Mouse (Mus musculus): ENCODE results near the gene Angel2. TPM values are rescaled to one million over a fixed set of nuclear protein-coding genes. Genes with fewer than 3 reads are reported as not detected.
A peak's percentile ranks its signal among the peaks of the same experiment; 100 is the strongest.

The Angel2 gene
- polyA plus RNA-seq, 1 experiment from 2014 or later = 51.1 TPM

DNA sequence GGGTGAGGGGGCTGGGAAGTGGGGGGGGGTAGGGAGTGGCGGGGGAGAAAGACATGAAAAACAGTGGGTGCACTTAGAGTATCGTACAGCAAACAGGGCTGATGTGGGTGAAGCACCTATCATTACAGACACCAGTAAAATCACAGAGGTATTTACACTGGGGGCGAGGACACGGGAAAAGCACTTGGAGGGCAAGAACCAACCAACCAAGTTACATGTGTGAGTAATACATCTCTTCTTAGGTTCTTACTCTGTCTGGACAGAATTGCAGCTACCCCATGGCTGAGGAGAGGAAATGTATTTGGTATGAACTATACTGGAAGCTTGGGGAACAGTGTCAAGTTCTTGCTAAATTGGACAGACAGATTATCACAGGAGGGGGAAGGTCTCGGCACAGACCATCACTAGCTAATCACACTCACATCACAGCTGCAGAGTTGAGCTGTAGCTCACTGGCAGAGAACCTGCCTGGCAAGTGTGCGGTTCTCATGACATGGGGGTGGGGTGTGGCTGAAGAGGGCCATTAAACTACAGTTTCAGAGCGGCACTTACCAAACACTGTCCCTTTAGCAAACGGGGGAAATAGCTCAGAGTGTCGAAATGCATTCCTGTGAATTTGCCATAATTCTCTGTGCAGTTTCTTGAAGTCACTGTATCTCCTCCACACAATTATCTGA is 25.9 kb upstream of the Angel2 start:
- no peaks in the 10 kb centered on the region for H3K27me3 ChIP-seq (ENCODE audit: control insufficient read depth, insufficient read depth, low read length)
- H3K4me1 ChIP-seq (ENCODE audit: control insufficient read depth, insufficient read depth, low read length) = no peaks in the 10 kb centered on the region
- H3K4me2 ChIP-seq (replicated peaks; ENCODE audit: low read depth, low read length) = no peak overlapping the region
- no peak overlapping the region for H3K27ac ChIP-seq (ENCODE audit: low read depth, low read length)
- H3K36me3 ChIP-seq (ENCODE audit: control insufficient read depth, insufficient read depth, low read length) = peaks cover 12% of the 10 kb centered on the region; the same call in 1 of the 2 replicates
- no peak overlapping the region for H3K4me3 ChIP-seq (ENCODE audit: low read length)
- H3K9ac ChIP-seq (ENCODE audit: low read depth, low read length) = no peak overlapping the region
- no peak for ATAC-seq (ENCODE audit: low FRiP score, low TSS enrichment)
- no peaks in the 10 kb centered on the region for H3K9me3 ChIP-seq (ENCODE audit: control insufficient read depth, low read length)
- 63% methylated on average over 9 of the region's 9 CpGs for WGBS

- 75% methylated on average over 2 of the region's 2 CpGs for WGBS
- no peak overlapping the region for H3K27ac ChIP-seq (ENCODE audit: low read depth, low read length)
- no peak overlapping the region for H3K4me2 ChIP-seq (replicated peaks; ENCODE audit: low read depth, low read length)
- H3K36me3 ChIP-seq (ENCODE audit: control insufficient read depth, insufficient read depth, low read length) = peaks cover 19% of the 10 kb centered on the region; the same call in 1 of the 2 replicates
- no peak overlapping the region for H3K4me3 ChIP-seq (ENCODE audit: low read length)
- H3K9ac ChIP-seq (ENCODE audit: low read depth, low read length) = no peak overlapping the region
- no peak for ATAC-seq (ENCODE audit: low FRiP score, low TSS enrichment)
- no peaks in the 10 kb centered on the region for H3K4me1 ChIP-seq (ENCODE audit: control insufficient read depth, insufficient read depth, low read length)
- no peaks in the 10 kb centered on the region for H3K9me3 ChIP-seq (ENCODE audit: control insufficient read depth, low read length)
- H3K27me3 ChIP-seq (ENCODE audit: control insufficient read depth, insufficient read depth, low read length) = no peaks in the 10 kb centered on the region
These were observed 23.8 kb upstream of the Angel2 start for GRCm38 (mm10) chr1:190901082-190901481.

GRCm38 (mm10) chr1:190904136-190904535 is 20.8 kb upstream of the Angel2 start:
- H3K36me3 ChIP-seq (ENCODE audit: control insufficient read depth, insufficient read depth, low read length) = peaks cover 11% of the 10 kb centered on the region; the same call in 1 of the 2 replicates
- H3K4me3 ChIP-seq (ENCODE audit: low read length) = no peak overlapping the region
- no peak for ATAC-seq (ENCODE audit: low FRiP score, low TSS enrichment)
- WGBS = 92% methylated on average over 3 of the region's 3 CpGs
- no peak overlapping the region for H3K9ac ChIP-seq (ENCODE audit: low read depth, low read length)
- H3K4me1 ChIP-seq (ENCODE audit: control insufficient read depth, insufficient read depth, low read length) = no peaks in the 10 kb centered on the region
- H3K27me3 ChIP-seq (ENCODE audit: control insufficient read depth, insufficient read depth, low read length) = no peaks in the 10 kb centered on the region
- H3K9me3 ChIP-seq (ENCODE audit: control insufficient read depth, low read length) = no peaks in the 10 kb centered on the region
- no peak overlapping the region for H3K4me2 ChIP-seq (replicated peaks; ENCODE audit: low read depth, low read length)
- H3K27ac ChIP-seq (ENCODE audit: low read depth, low read length) = no peak overlapping the region

DNA sequence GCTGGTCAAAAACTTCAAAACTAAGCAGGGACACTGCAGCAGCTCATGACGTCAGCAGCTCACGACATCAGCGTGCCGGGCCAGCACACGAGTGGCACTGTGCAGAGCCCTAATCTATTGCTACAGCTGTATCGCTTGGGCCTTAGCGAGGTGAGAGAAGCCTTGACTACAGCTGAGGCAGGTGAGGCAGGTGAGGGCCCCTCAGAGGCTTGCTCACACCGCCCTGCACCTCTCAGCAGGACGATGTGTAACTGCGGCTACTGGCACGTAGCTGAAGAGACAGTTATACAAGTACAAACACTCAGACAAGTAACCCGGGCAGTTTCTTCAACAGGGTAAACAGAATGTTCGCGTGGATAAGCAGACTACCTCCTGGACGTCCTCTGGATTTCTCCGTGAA is 20.2 kb upstream of the Angel2 start:
- H3K36me3 ChIP-seq (ENCODE audit: control insufficient read depth, insufficient read depth, low read length) = peaks cover 11% of the 10 kb centered on the region; the same call in 1 of the 2 replicates
- H3K4me1 ChIP-seq (ENCODE audit: control insufficient read depth, insufficient read depth, low read length) = no peaks in the 10 kb centered on the region
- no peak overlapping the region for H3K9ac ChIP-seq (ENCODE audit: low read depth, low read length)
- H3K27ac ChIP-seq (ENCODE audit: low read depth, low read length) = no peak overlapping the region
- H3K9me3 ChIP-seq (ENCODE audit: control insufficient read depth, low read length) = no peaks in the 10 kb centered on the region
- no peak overlapping the region for H3K4me3 ChIP-seq (ENCODE audit: low read length)
- H3K4me2 ChIP-seq (replicated peaks; ENCODE audit: low read depth, low read length) = no peak overlapping the region
- no peak for ATAC-seq (ENCODE audit: low FRiP score, low TSS enrichment)
- WGBS = 87% methylated on average over 16 of the region's 16 CpGs
- H3K27me3 ChIP-seq (ENCODE audit: control insufficient read depth, insufficient read depth, low read length) = no peaks in the 10 kb centered on the region

- no peak for ATAC-seq (ENCODE audit: low FRiP score, low TSS enrichment)
- Histone ChIP-seq H3K9ac (ENCODE audit: low read depth, low read length) (no peak overlapping the region; the same call in 1 of the 2 replicates), H3K4me3 (ENCODE audit: low read length) (peak overlapping the region; percentile 68), H3K4me1 (ENCODE audit: control insufficient read depth, insufficient read depth, low read length) (0 out of 2 replicates have a peak, but pooled peaks cover 4% of the 10 kb centered on the region), H3K36me3 (ENCODE audit: control insufficient read depth, insufficient read depth, low read length) (no peaks in the 10 kb centered on the region), H3K27ac (ENCODE audit: low read depth, low read length) (no peak overlapping the region), H3K9me3 (ENCODE audit: control insufficient read depth, low read length) (no peaks in the 10 kb centered on the region), H3K27me3 (ENCODE audit: control insufficient read depth, insufficient read depth, low read length) (no peaks in the 10 kb centered on the region), H3K4me2 (replicated peaks; ENCODE audit: low read depth, low read length) (peak overlapping the region; percentile 79)
- 77% methylated on average over 6 of the region's 6 CpGs for WGBS
These were observed 14.1 kb upstream of the Angel2 start for GRCm38 (mm10) chr1:190910836-190911235.

DNA sequence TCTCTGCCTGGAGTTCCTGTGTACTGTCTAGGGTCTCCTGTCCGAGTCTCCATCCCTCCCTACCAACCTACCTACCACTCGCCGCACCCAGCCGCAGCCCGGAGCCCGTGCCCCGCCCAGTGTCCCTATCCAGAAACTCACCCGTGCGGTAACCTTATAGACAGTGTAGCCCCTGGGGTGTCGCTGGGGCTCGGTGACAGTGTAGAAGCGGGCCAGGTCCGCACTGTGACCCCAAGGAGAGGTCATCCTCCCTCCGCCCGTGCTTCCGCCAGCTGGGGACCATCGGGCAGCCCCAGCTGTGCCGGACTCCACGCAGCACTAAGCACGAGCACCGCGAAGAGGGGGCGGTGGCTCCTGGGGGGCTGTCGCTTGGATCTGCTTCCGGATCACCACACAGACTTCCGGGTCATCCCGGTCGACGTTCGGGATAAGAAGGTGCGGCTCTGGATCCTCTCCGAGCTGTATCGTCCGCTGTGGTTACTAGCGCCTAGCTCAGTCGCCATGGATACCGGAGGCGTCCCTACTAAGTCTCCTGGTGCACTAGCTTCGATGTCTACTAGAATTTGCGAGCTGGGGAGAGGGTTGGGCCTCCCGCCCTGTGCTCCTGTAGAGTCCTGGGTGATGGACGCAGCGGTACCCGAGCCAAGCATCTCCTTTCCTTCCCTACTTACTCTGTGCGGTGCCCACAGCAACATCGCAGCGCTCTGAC is 13.3 kb upstream of the Angel2 start, which contains the start of gene Rps6kc1:
Gene Rps6kc1, minus strand, starts transcription at position 356 of the 709 bp plus-strand sequence.
- WGBS = under 1% methylated on average over 47 of the region's 47 CpGs
- Histone ChIP-seq H3K4me3 (ENCODE audit: low read length) (peak within 1 kb of the TSS; percentile 68), H3K4me1 (ENCODE audit: control insufficient read depth, insufficient read depth, low read length) (0 out of 2 replicates have a peak, but pooled peaks cover 4% of the 10 kb centered on the region), H3K36me3 (ENCODE audit: control insufficient read depth, insufficient read depth, low read length) (no peaks in the 10 kb centered on the region), H3K4me2 (replicated peaks; ENCODE audit: low read depth, low read length) (peak within 1 kb of the TSS; percentile 79), H3K9ac (ENCODE audit: low read depth, low read length) (peak within 1 kb of the TSS; percentile 69), H3K27ac (ENCODE audit: low read depth, low read length) (no peak within 1 kb of the TSS), H3K27me3 (ENCODE audit: control insufficient read depth, insufficient read depth, low read length) (no peaks in the 10 kb centered on the region), H3K9me3 (ENCODE audit: control insufficient read depth, low read length) (no peaks in the 10 kb centered on the region)
- peak; percentile 95 for ATAC-seq (ENCODE audit: low FRiP score, low TSS enrichment)

DNA sequence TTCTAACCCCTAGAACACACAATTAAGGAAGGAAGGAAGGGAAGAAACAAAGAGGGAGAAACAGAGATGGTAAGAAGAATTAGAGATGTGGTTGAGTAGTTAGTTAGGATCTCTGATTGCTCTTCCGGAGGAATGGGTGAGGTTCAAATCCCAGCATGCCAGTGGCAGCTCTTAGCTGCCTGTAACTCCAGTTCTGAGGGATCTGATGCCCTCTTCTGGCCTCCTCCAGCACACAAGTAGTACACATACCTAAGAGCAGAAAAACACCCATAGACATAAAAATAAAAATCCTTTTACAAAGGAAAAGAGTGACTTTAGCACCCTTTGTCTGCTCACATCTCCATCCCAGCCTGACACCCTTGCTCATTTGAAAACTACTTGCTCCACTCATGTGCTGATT is 12.3 kb upstream of the Angel2 start:
- H3K4me1 ChIP-seq (ENCODE audit: control insufficient read depth, insufficient read depth, low read length) = 0 out of 2 replicates have a peak, but pooled peaks cover 4% of the 10 kb centered on the region
- no peak for ATAC-seq (ENCODE audit: low FRiP score, low TSS enrichment)
- no peaks in the 10 kb centered on the region for H3K27me3 ChIP-seq (ENCODE audit: control insufficient read depth, insufficient read depth, low read length)
- no peak overlapping the region for H3K27ac ChIP-seq (ENCODE audit: low read depth, low read length)
- no peak overlapping the region for H3K4me2 ChIP-seq (replicated peaks; ENCODE audit: low read depth, low read length)
- no peaks in the 10 kb centered on the region for H3K36me3 ChIP-seq (ENCODE audit: control insufficient read depth, insufficient read depth, low read length)
- H3K9ac ChIP-seq (ENCODE audit: low read depth, low read length) = no peak overlapping the region
- no peak overlapping the region for H3K4me3 ChIP-seq (ENCODE audit: low read length)
- WGBS = 41% methylated on average over 1 of the region's 1 CpGs
- no peaks in the 10 kb centered on the region for H3K9me3 ChIP-seq (ENCODE audit: control insufficient read depth, low read length)

DNA sequence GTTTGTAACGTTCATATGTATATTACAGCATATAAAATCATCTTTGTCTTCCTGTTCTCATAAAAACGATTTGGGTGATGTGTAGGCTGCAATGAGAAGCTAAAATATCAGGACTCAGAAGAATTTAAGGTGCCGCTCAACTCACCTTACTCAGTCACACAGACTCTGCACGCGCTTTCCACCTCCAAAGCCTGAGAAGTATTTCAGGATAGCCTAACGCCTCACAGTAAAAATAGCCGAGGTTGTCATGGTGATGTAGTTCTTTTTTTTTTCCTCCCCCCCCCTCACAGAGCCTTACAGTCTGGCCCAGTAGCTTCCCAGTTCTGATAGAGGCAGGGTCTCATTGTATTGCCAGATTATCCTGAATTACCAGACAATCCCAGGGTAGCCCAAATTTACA is 6.0 kb upstream of the Angel2 start:
- Histone ChIP-seq H3K27ac (ENCODE audit: low read depth, low read length) (no peak overlapping the region), H3K4me1 (ENCODE audit: control insufficient read depth, insufficient read depth, low read length) (no peaks in the 10 kb centered on the region), H3K9me3 (ENCODE audit: control insufficient read depth, low read length) (no peaks in the 10 kb centered on the region), H3K9ac (ENCODE audit: low read depth, low read length) (no peak overlapping the region), H3K27me3 (ENCODE audit: control insufficient read depth, insufficient read depth, low read length) (no peaks in the 10 kb centered on the region), H3K4me3 (ENCODE audit: low read length) (no peak overlapping the region), H3K36me3 (ENCODE audit: control insufficient read depth, insufficient read depth, low read length) (no peaks in the 10 kb centered on the region), H3K4me2 (replicated peaks; ENCODE audit: low read depth, low read length) (no peak overlapping the region)
- no peak for ATAC-seq (ENCODE audit: low FRiP score, low TSS enrichment)
- 73% methylated on average over 7 of the region's 7 CpGs for WGBS

Measured in kidney, embryonic 14.5 days (tissue).